Mouse (Mus musculus): ENCODE measurements around the gene Adgrb2. TPM values are rescaled to one million over a fixed set of nuclear protein-coding genes. Genes with fewer than 3 reads are reported as not detected.
A peak's percentile ranks its signal among the peaks of the same experiment; 100 is the strongest.

The Adgrb2 gene
- total and polyA plus RNA-seq, 3 experiments, result 0.08 TPM; not detected in 2

- no peak overlapping the region for H3K9ac ChIP-seq (ENCODE audit: insufficient read depth, low read depth)
- no peak overlapping the region for H3K27ac ChIP-seq (ENCODE audit: insufficient read depth, low read depth)
- dilution Hi-C loops (cut with MboI; ENCODE audit: extremely low pct_ligation_motif_present, extremely low pct_unique_long_range_greater_than_20kb, low sequenced_read_pairs), result no loop called here
- H3K9me3 ChIP-seq (replicated peaks; ENCODE audit: low read length), result peaks cover 5% of the 10 kb centered on the region
- peaks cover 90% of the 10 kb centered on the region for H3K27me3 ChIP-seq (replicated peaks)
- no peaks in the 10 kb centered on the region for H3K36me3 ChIP-seq (replicated peaks in 1 of 2; ENCODE audit: control insufficient read depth in 1 of 2, insufficient read depth in 1 of 2, low read length in 1 of 2)
- in situ Hi-C loops (cut with MboI; ENCODE audit: low pct_ligation_motif_present, low pct_unique_long_range_greater_than_20kb, low sequenced_read_pairs), result no loop called here
- H3K4me3 ChIP-seq (replicated peaks in 1 of 3; ENCODE audit: low read depth in 2 of 3, low read length in 2 of 3, poor library complexity in 1 of 3), result no peak overlapping the region
- TF ChIP-seq ZMIZ1 (IDR thresholded peaks at IDR 0.05; ENCODE audit: low read depth, low read length), result no peak
- DNase-seq (ENCODE audit: extremely low read depth), result no peak
- no peaks in the 10 kb centered on the region; a peak in 1 of 4 replicates for H3K4me1 ChIP-seq (ENCODE audit: control insufficient read depth in 1 of 2, insufficient read depth in 2 of 2)
- no peak overlapping the region for H3K4me2 ChIP-seq (ENCODE audit: insufficient read depth, low read depth, poor library complexity, severe bottlenecking)
- no peaks in the 10 kb centered on the region for H3K79me2 ChIP-seq (replicated peaks; ENCODE audit: control insufficient read depth, extremely low read depth, insufficient read depth, poor library complexity, severe bottlenecking)
Measured at GRCm38 (mm10) chr4:130001710-130002109, 17.0 kb downstream of the Adgrb2 start.

GRCm38 (mm10) chr4:130002157-130002556 lies 17.5 kb downstream of the Adgrb2 start:
- no peaks in the 10 kb centered on the region; a peak in 1 of 4 replicates for H3K4me1 ChIP-seq (ENCODE audit: control insufficient read depth in 1 of 2, insufficient read depth in 2 of 2)
- no peak overlapping the region for H3K4me3 ChIP-seq (replicated peaks in 1 of 3; ENCODE audit: low read depth in 2 of 3, low read length in 2 of 3, poor library complexity in 1 of 3)
- peaks cover 5% of the 10 kb centered on the region for H3K9me3 ChIP-seq (replicated peaks; ENCODE audit: low read length)
- no peak overlapping the region for H3K9ac ChIP-seq (ENCODE audit: insufficient read depth, low read depth)
- no peaks in the 10 kb centered on the region for H3K36me3 ChIP-seq (replicated peaks in 1 of 2; ENCODE audit: control insufficient read depth in 1 of 2, insufficient read depth in 1 of 2, low read length in 1 of 2)
- no peak overlapping the region for H3K27ac ChIP-seq (ENCODE audit: insufficient read depth, low read depth)
- peaks cover 92% of the 10 kb centered on the region for H3K27me3 ChIP-seq (replicated peaks)
- no peak for DNase-seq (ENCODE audit: extremely low read depth)
- no peaks in the 10 kb centered on the region for H3K79me2 ChIP-seq (replicated peaks; ENCODE audit: control insufficient read depth, extremely low read depth, insufficient read depth, poor library complexity, severe bottlenecking)
- in situ Hi-C loops (cut with MboI; ENCODE audit: low pct_ligation_motif_present, low pct_unique_long_range_greater_than_20kb, low sequenced_read_pairs) (no loop called here), dilution Hi-C loops (cut with MboI; ENCODE audit: extremely low pct_ligation_motif_present, extremely low pct_unique_long_range_greater_than_20kb, low sequenced_read_pairs) (no loop called here)
- no peak overlapping the region for H3K4me2 ChIP-seq (ENCODE audit: insufficient read depth, low read depth, poor library complexity, severe bottlenecking)
- no peak for TF ChIP-seq HCFC1 (IDR thresholded peaks at IDR 0.05; ENCODE audit: low read depth, low read length)

GRCm38 (mm10) chr4:130005593-130005992 lies 20.9 kb downstream of the Adgrb2 start:
- Histone ChIP-seq H3K36me3 (replicated peaks in 1 of 2; ENCODE audit: control insufficient read depth in 1 of 2, insufficient read depth in 1 of 2, low read length in 1 of 2) (no peaks in the 10 kb centered on the region), H3K9me3 (replicated peaks; ENCODE audit: low read length) (peaks cover 5% of the 10 kb centered on the region), H3K27ac (ENCODE audit: insufficient read depth, low read depth) (no peak overlapping the region), H3K4me3 (replicated peaks in 1 of 3; ENCODE audit: low read depth in 2 of 3, low read length in 2 of 3, poor library complexity in 1 of 3) (no peak overlapping the region), H3K79me2 (replicated peaks; ENCODE audit: control insufficient read depth, extremely low read depth, insufficient read depth, poor library complexity, severe bottlenecking) (no peaks in the 10 kb centered on the region), H3K9ac (ENCODE audit: insufficient read depth, low read depth) (no peak overlapping the region), H3K27me3 (replicated peaks) (peaks cover 87% of the 10 kb centered on the region), H3K4me1 (ENCODE audit: control insufficient read depth in 1 of 2, insufficient read depth in 2 of 2) (no peaks in the 10 kb centered on the region; a peak in 1 of 4 replicates), H3K4me2 (ENCODE audit: insufficient read depth, low read depth, poor library complexity, severe bottlenecking) (no peak overlapping the region)
- in situ Hi-C loops (cut with MboI; ENCODE audit: low pct_ligation_motif_present, low pct_unique_long_range_greater_than_20kb, low sequenced_read_pairs), result no loop called here
- TF ChIP-seq CTCF (conservative IDR thresholded peaks at IDR 0.05 in 1 of 2, IDR thresholded peaks at IDR 0.05 in 1 of 2; ENCODE audit: low read depth in 2 of 2, low read length in 2 of 2) (peak in 1 of 2 experiments; percentile 16; a peak in 2 of 4 replicates), SMC3 (IDR thresholded peaks at IDR 0.05; ENCODE audit: low read depth, low read length) (no peak)
- dilution Hi-C loops (cut with MboI; ENCODE audit: extremely low pct_ligation_motif_present, extremely low pct_unique_long_range_greater_than_20kb, low sequenced_read_pairs), result no loop called here
- no peak for DNase-seq (ENCODE audit: extremely low read depth)

- dilution Hi-C loops (cut with MboI; ENCODE audit: extremely low pct_ligation_motif_present, extremely low pct_unique_long_range_greater_than_20kb, low sequenced_read_pairs), result no loop called here
- in situ Hi-C loops (cut with MboI; ENCODE audit: low pct_ligation_motif_present, low pct_unique_long_range_greater_than_20kb, low sequenced_read_pairs), result no loop called here
- Histone ChIP-seq H3K36me3 (replicated peaks in 1 of 2; ENCODE audit: control insufficient read depth in 1 of 2, insufficient read depth in 1 of 2, low read length in 1 of 2) (no peaks in the 10 kb centered on the region), H3K27ac (ENCODE audit: insufficient read depth, low read depth) (no peak overlapping the region), H3K9ac (ENCODE audit: insufficient read depth, low read depth) (no peak overlapping the region), H3K27me3 (replicated peaks) (peaks cover 87% of the 10 kb centered on the region), H3K4me2 (ENCODE audit: insufficient read depth, low read depth, poor library complexity, severe bottlenecking) (no peak overlapping the region), H3K4me1 (ENCODE audit: control insufficient read depth in 1 of 2, insufficient read depth in 2 of 2) (no peaks in the 10 kb centered on the region), H3K9me3 (replicated peaks; ENCODE audit: low read length) (peaks cover 5% of the 10 kb centered on the region), H3K79me2 (replicated peaks; ENCODE audit: control insufficient read depth, extremely low read depth, insufficient read depth, poor library complexity, severe bottlenecking) (no peaks in the 10 kb centered on the region), H3K4me3 (replicated peaks in 1 of 3; ENCODE audit: low read depth in 2 of 3, low read length in 2 of 3, poor library complexity in 1 of 3) (no peak overlapping the region)
- DNase-seq (ENCODE audit: extremely low read depth), result no peak
- TF ChIP-seq USF2 (conservative IDR thresholded peaks at IDR 0.05; ENCODE audit: low read depth, low read length), result no peak
- TF ChIP-seq EP300 (IDR thresholded peaks at IDR 0.05; ENCODE audit: low read length), result no peak
- TF ChIP-seq CHD2 (IDR thresholded peaks at IDR 0.05; ENCODE audit: low read length), result no peak
- TF ChIP-seq KAT2A (IDR thresholded peaks at IDR 0.05; ENCODE audit: insufficient replicate concordance, low read length), result no peak
- no peak for TF ChIP-seq BHLHE40 (IDR thresholded peaks at IDR 0.05; ENCODE audit: low read depth, low read length)
- TF ChIP-seq NELFE (IDR thresholded peaks at IDR 0.05; ENCODE audit: low read depth, low read length), result no peak
- TF ChIP-seq ETS1 (conservative IDR thresholded peaks at IDR 0.05; ENCODE audit: low read depth, low read length), result no peak
- TF ChIP-seq JUND (conservative IDR thresholded peaks at IDR 0.05; ENCODE audit: low read depth, low read length), result no peak
- no peak for TF ChIP-seq NRF1 (IDR thresholded peaks at IDR 0.05; ENCODE audit: low read depth, low read length)
- TF ChIP-seq SMC3 (IDR thresholded peaks at IDR 0.05; ENCODE audit: low read depth, low read length), result no peak
- TF ChIP-seq MAFK (IDR thresholded peaks at IDR 0.05; ENCODE audit: insufficient replicate concordance, low read length), result no peak
- TF ChIP-seq MXI1 (IDR thresholded peaks at IDR 0.05; ENCODE audit: low read depth, low read length), result no peak
- no peak for TF ChIP-seq JUN (IDR thresholded peaks at IDR 0.05; ENCODE audit: insufficient read depth, low read depth, low read length)
- no peak for TF ChIP-seq MAZ (IDR thresholded peaks at IDR 0.05; ENCODE audit: low read depth, low read length)
- no peak for TF ChIP-seq POLR2AphosphoS2 (IDR thresholded peaks at IDR 0.05; ENCODE audit: low read depth, low read length)
- no peak for TF ChIP-seq RCOR1 (conservative IDR thresholded peaks at IDR 0.05; ENCODE audit: low read depth, low read length)
- no peak for TF ChIP-seq SIN3A (IDR thresholded peaks at IDR 0.05; ENCODE audit: low read length)
Measured at GRCm38 (mm10) chr4:130006533-130006932, 21.9 kb downstream of the Adgrb2 start.

Data from CH12.LX (cell line).